Mouse (Mus musculus) MEL (cell line): ENCODE results near the gene Dnaaf5. TPM values are rescaled to one million over a fixed set of nuclear protein-coding genes. Genes with fewer than 3 reads are reported as not detected.

Experiments used
- POLR2AphosphoS5 ChIP-seq: IDR thresholded peaks from 2 replicates; pipeline ENCODE4 v1.6.1; 2012; ENCODE audit warnings: low read depth, borderline replicate concordance, mild to moderate bottlenecking, inconsistent platforms, low read length, moderate library complexity, mixed read lengths
- RAD21 ChIP-seq: IDR thresholded peaks from 2 replicates; pipeline ENCODE4 v1.6.1; 2011; ENCODE audit warnings: mild to moderate bottlenecking, low read depth, low read length, improper control_type of control experiment
- TAL1 ChIP-seq: IDR thresholded peaks from 2 replicates; pipeline ENCODE4 v1.6.1; 2012; ENCODE audit warnings: mild to moderate bottlenecking, inconsistent platforms, low read length, moderate library complexity, mixed read lengths
- polyA plus RNA-seq, 2 experiments: library from polyadenylated mRNA; stranded (reverse) in 1 of 2; unstranded in 1 of 2; fragments of >175 nt in 1 of 2; fragments of >200 nt in 1 of 2; gene quantifications; 2 replicates each; pipeline versions ENCODE4 v1.2.1 to v1.2.4; 2012; ENCODE audit warnings: low replicate concordance in 2 of 2, low read depth in 1 of 2; ENCODE audit not compliant: insufficient read length in 2 of 2, insufficient read depth in 1 of 2, missing spikeins in 1 of 2
- total RNA-seq: library from RNA; depleted of rRNA; stranded (reverse); fragments of 300-350 nt; gene quantifications from 2 replicates; pipeline ENCODE4 v1.2.3, GENCODE M21; 2012; rRNA removed

Dnaaf5 gene
- total and polyA plus RNA-seq, 3 experiments: 20.1 to 35.4 TPM; not detected in 1

DNA sequence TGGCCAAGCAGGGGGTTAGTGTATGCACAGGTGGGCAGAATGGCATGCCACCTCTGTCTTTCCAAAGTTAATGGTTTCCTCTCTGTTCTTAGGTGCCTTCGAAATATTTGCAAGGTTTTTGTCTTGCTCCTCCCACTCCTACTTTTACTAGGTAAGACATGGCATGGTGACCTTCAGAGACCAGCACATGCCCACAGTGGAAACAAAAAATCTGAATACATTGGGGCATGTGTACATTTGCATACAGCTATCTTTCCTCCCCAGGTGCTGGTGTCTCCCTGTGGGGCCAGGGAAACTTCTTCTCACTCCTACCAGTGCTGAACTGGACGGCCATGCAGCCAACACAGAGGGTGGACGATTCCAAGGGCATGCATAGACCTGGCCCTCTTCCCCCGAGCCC lies 84.4 kb downstream of the Dnaaf5 start (continued):
- TF ChIP-seq TAL1 (no peak), RAD21 (no peak), POLR2AphosphoS5 (no peak)

Other genes with a start within 250 kb of the Dnaaf5 start
- not detected in 2 replicates for gene Pdgfa, start 152.9 kb upstream of the Dnaaf5 start, total RNA-seq
- gene Pdgfa, start 152.9 kb upstream of the Dnaaf5 start, polyA plus RNA-seq: not detected
- not detected in 2 replicates for gene Prkar1b, start 222 bp upstream of the Dnaaf5 start, total RNA-seq
- not detected for gene Prkar1b, start 222 bp upstream of the Dnaaf5 start, polyA plus RNA-seq
- 71.1 and 71.3 TPM in 2 replicates for gene Sun1, start 50.4 kb downstream of the Dnaaf5 start, total RNA-seq
- 10 to 100 TPM in 1 of 2 experiments, not detected in 1; 79.0 TPM for gene Sun1, start 50.4 kb downstream of the Dnaaf5 start, polyA plus RNA-seq
- gene Get4, start 102.1 kb downstream of the Dnaaf5 start, total RNA-seq: 108 and 117 TPM in 2 replicates
- 100 to 1,000 TPM in 1 of 2 experiments, not detected in 1; 180 TPM for gene Get4, start 102.1 kb downstream of the Dnaaf5 start, polyA plus RNA-seq
- gene Adap1, start 175.4 kb downstream of the Dnaaf5 start, total RNA-seq: 38.3 and 52.9 TPM in 2 replicates
- gene Adap1, start 175.4 kb downstream of the Dnaaf5 start, polyA plus RNA-seq: 10 to 100 TPM in 1 of 2 experiments, not detected in 1; 59.8 TPM
- gene Cox19, start 201.2 kb downstream of the Dnaaf5 start, total RNA-seq: 49.1 and 53.0 TPM in 2 replicates
- gene Cox19, start 201.2 kb downstream of the Dnaaf5 start, polyA plus RNA-seq: 10 to 100 TPM in 1 of 2 experiments, not detected in 1; 73.2 TPM
- gene Cyp2w1, start 202.4 kb downstream of the Dnaaf5 start, total RNA-seq: not detected in 2 replicates
- gene Cyp2w1, start 202.4 kb downstream of the Dnaaf5 start, polyA plus RNA-seq: not detected
- 0.92 and 2.1 TPM in 2 replicates for gene Gpr146, start 227.5 kb downstream of the Dnaaf5 start, total RNA-seq
- gene Gpr146, start 227.5 kb downstream of the Dnaaf5 start, polyA plus RNA-seq: 1 to 10 TPM in 1 of 2 experiments, not detected in 1; 4.5 TPM